Mouse (Mus musculus): ENCODE measurements around the gene Ctnnd2. TPM values are rescaled to one million over a fixed set of nuclear protein-coding genes. Genes with fewer than 3 reads are reported as not detected.

Ctnnd2 gene
- total and polyA plus RNA-seq, 2 experiments from 2014 or later, result not detected

DNA sequence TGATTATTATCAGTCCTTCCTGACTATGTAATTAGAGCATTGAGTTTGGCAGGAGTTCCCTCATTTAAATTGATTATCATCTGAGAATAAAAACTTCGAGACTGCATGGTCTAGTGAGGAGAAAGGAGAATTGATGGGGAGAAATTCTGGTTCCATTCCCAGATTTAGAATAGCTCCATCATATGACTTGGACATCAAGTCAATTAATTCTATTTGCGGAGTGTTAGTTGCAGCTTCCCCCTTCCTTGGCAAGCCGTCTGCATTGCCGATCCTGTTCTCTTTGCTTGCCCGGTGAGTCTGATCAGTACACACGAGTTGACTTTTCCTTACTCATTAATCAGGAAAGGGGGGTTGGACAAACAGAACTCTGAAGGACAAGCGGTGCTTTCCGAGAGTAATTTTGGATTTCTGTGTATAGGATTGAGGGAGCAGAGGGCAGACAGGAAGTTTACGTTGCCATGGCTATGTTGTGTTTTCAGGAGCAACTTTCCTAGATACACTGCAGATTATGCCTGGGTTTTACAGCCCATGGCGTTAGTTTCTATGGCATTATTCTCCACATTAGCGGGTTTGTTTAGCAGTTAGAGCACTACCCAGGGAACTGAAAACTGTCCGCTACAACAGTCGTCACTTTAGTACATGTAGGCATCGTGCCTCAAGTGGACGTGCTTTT, 113.3 kb downstream of the Ctnnd2 start:
- no peak for ATAC-seq (ENCODE audit: insufficient read depth, low read depth)
- no peaks in the 10 kb centered on the region for H3K36me3 ChIP-seq (replicated peaks; ENCODE audit: control insufficient read depth, insufficient read depth, low read length)

GRCm38 (mm10) chr15:30286245-30286642, 113.9 kb downstream of the Ctnnd2 start:
- TF ChIP-seq EP300 (IDR thresholded peaks at IDR 0.05; ENCODE audit: low read depth), result no peak
- WGBS, result 73% methylated on average over 7 of the region's 7 CpGs
- no peak for ATAC-seq (ENCODE audit: insufficient read depth, low read depth)
- Histone ChIP-seq H3K9ac (replicated peaks; ENCODE audit: low read depth, low read length) (no peak overlapping the region), H3K27ac (ENCODE audit: low read depth) (no peak overlapping the region), H3K4me1 (ENCODE audit: control insufficient read depth, insufficient read depth) (no peaks in the 10 kb centered on the region), H3K4me3 (ENCODE audit: low read depth, low read length) (no peak overlapping the region), H3K4me2 (ENCODE audit: low read depth, low read length) (no peak overlapping the region), H3K27me3 (ENCODE audit: control insufficient read depth, insufficient read depth, low read length) (no peaks in the 10 kb centered on the region), H3K36me3 (replicated peaks; ENCODE audit: control insufficient read depth, insufficient read depth, low read length) (no peaks in the 10 kb centered on the region), H3K9me3 (replicated peaks; ENCODE audit: control insufficient read depth, low read length) (no peaks in the 10 kb centered on the region)
- DNase-seq (ENCODE audit: low spot score), result no peak

More for the DNA sequence above, 113.3 kb downstream of the Ctnnd2 start:
- Histone ChIP-seq H3K4me3 (ENCODE audit: low read depth, low read length) (no peak overlapping the region), H3K9ac (replicated peaks; ENCODE audit: low read depth, low read length) (no peak overlapping the region), H3K27ac (ENCODE audit: low read depth) (no peak overlapping the region), H3K27me3 (ENCODE audit: control insufficient read depth, insufficient read depth, low read length) (no peaks in the 10 kb centered on the region), H3K9me3 (replicated peaks; ENCODE audit: control insufficient read depth, low read length) (no peaks in the 10 kb centered on the region), H3K4me1 (ENCODE audit: control insufficient read depth, insufficient read depth) (no peaks in the 10 kb centered on the region), H3K4me2 (ENCODE audit: low read depth, low read length) (no peak overlapping the region)
- DNase-seq (ENCODE audit: low spot score), result no peak
- TF ChIP-seq EP300 (IDR thresholded peaks at IDR 0.05; ENCODE audit: low read depth) (no peak), CTCF (IDR thresholded peaks at IDR 0.05; ENCODE audit: low read depth) (no peak)
- WGBS, result 75% methylated on average over 15 of the region's 15 CpGs

DNA sequence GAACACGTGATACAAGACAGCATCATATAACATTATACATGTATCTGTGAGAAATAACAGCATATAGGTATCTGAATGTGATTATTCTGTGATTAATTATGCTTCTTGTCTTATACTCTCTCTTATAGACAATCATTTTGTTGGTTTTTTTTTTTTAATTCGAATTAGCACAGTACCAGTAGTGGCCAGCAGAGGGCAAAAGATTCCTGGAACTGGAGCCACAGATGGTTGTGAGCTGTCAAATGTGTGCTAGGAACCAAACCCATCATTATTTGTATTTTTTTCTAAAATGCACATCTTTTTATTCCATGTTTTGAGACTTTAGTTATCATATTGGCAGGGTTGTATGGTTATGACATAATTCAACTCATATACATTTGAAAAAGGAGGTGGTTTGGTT, 130.4 kb downstream of the Ctnnd2 start:
- 67% methylated on average over 2 of the region's 2 CpGs for WGBS
- H3K4me3 ChIP-seq (ENCODE audit: low read depth, low read length), result no peak overlapping the region
- ATAC-seq (ENCODE audit: insufficient read depth, low read depth) (no peak), DNase-seq (ENCODE audit: low spot score) (no peak)
- no peak overlapping the region for H3K4me2 ChIP-seq (ENCODE audit: low read depth, low read length)
- no peaks in the 10 kb centered on the region for H3K9me3 ChIP-seq (replicated peaks; ENCODE audit: control insufficient read depth, low read length)
- H3K27ac ChIP-seq (ENCODE audit: low read depth), result no peak overlapping the region
- no peak overlapping the region for H3K9ac ChIP-seq (replicated peaks; ENCODE audit: low read depth, low read length)
- H3K27me3 ChIP-seq (ENCODE audit: control insufficient read depth, insufficient read depth, low read length), result no peaks in the 10 kb centered on the region
- H3K36me3 ChIP-seq (replicated peaks; ENCODE audit: control insufficient read depth, insufficient read depth, low read length), result no peaks in the 10 kb centered on the region
- TF ChIP-seq CTCF (IDR thresholded peaks at IDR 0.05; ENCODE audit: low read depth), result peak; percentile 10; the same call in 1 of the 2 replicates
- TF ChIP-seq EP300 (IDR thresholded peaks at IDR 0.05; ENCODE audit: low read depth), result no peak
- H3K4me1 ChIP-seq (ENCODE audit: control insufficient read depth, insufficient read depth), result no peaks in the 10 kb centered on the region

DNA sequence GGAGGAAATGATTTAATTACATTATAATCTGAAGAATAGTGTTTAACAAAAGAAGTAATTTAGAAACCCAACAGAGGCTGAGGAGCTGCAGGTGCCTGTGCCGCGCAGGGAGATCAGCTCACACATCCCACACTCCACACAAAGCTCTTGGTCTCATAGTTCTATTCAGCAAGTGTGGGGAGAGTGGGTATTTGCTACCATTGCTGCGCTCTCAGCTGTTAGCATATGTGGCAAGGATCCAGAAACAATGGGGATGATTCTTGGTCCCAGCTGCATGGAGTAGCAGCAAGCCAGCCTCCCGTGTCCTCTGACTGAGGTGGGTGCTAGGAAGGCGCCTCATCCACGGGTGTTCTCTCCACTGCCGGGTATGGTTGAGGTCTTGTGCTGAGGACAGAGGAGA, 134.0 kb downstream of the Ctnnd2 start:
- no peak for ATAC-seq (ENCODE audit: insufficient read depth, low read depth)
- Histone ChIP-seq H3K9me3 (replicated peaks; ENCODE audit: control insufficient read depth, low read length) (no peaks in the 10 kb centered on the region), H3K9ac (replicated peaks; ENCODE audit: low read depth, low read length) (no peak overlapping the region), H3K36me3 (replicated peaks; ENCODE audit: control insufficient read depth, insufficient read depth, low read length) (no peaks in the 10 kb centered on the region), H3K27ac (ENCODE audit: low read depth) (no peak overlapping the region), H3K27me3 (ENCODE audit: control insufficient read depth, insufficient read depth, low read length) (no peaks in the 10 kb centered on the region), H3K4me3 (ENCODE audit: low read depth, low read length) (no peak overlapping the region), H3K4me2 (ENCODE audit: low read depth, low read length) (no peak overlapping the region), H3K4me1 (ENCODE audit: control insufficient read depth, insufficient read depth) (no peaks in the 10 kb centered on the region)
- 81% methylated on average over 7 of the region's 7 CpGs for WGBS
- TF ChIP-seq EP300 (IDR thresholded peaks at IDR 0.05; ENCODE audit: low read depth), result no peak
- no peak for TF ChIP-seq CTCF (IDR thresholded peaks at IDR 0.05; ENCODE audit: low read depth)
- DNase-seq (ENCODE audit: low spot score), result no peak

- no peak for TF ChIP-seq EP300 (IDR thresholded peaks at IDR 0.05; ENCODE audit: low read depth)
- no peak for TF ChIP-seq CTCF (IDR thresholded peaks at IDR 0.05; ENCODE audit: low read depth)
- ATAC-seq (ENCODE audit: insufficient read depth, low read depth), result no peak
Observed at GRCm38 (mm10) chr15:30322543-30322942, 150.2 kb downstream of the Ctnnd2 start.

More at GRCm38 (mm10) chr15:30322543-30322942, 150.2 kb downstream of the Ctnnd2 start:
- Histone ChIP-seq H3K4me3 (ENCODE audit: low read depth, low read length) (no peak overlapping the region), H3K27ac (ENCODE audit: low read depth) (no peak overlapping the region), H3K9me3 (replicated peaks; ENCODE audit: control insufficient read depth, low read length) (no peaks in the 10 kb centered on the region), H3K4me2 (ENCODE audit: low read depth, low read length) (no peak overlapping the region), H3K9ac (replicated peaks; ENCODE audit: low read depth, low read length) (no peak overlapping the region), H3K4me1 (ENCODE audit: control insufficient read depth, insufficient read depth) (no peaks in the 10 kb centered on the region), H3K27me3 (ENCODE audit: control insufficient read depth, insufficient read depth, low read length) (no peaks in the 10 kb centered on the region), H3K36me3 (replicated peaks; ENCODE audit: control insufficient read depth, insufficient read depth, low read length) (no peaks in the 10 kb centered on the region)
- 34% methylated on average over 2 of the region's 2 CpGs for WGBS
- DNase-seq (ENCODE audit: low spot score), result no peak

Measured in heart, postnatal 0 days (tissue).